Mouse (Mus musculus): ENCODE results near the gene Pip5k1b.

Pip5k1b gene

GRCm38 (mm10) chr19:24259390-24260351 is 296.0 kb downstream of the Pip5k1b start:
- no peak for DNase-seq (ENCODE audit: low spot score in 2 of 2)

- no peak for DNase-seq (ENCODE audit: low spot score in 2 of 2)
These were observed 297.3 kb downstream of the Pip5k1b start for GRCm38 (mm10) chr19:24258368-24258767.

- no peak for DNase-seq (ENCODE audit: low spot score in 2 of 2)
These were observed 297.7 kb downstream of the Pip5k1b start for GRCm38 (mm10) chr19:24257962-24258361.

- no peak for DNase-seq (ENCODE audit: low spot score in 2 of 2)
These were observed 301.9 kb downstream of the Pip5k1b start for GRCm38 (mm10) chr19:24253657-24254260.

- DNase-seq (ENCODE audit: low spot score in 2 of 2) = no peak
These were observed 303.8 kb downstream of the Pip5k1b start for GRCm38 (mm10) chr19:24251869-24252268.
